Mouse (Mus musculus) C2C12 (cell line): ENCODE measurements around the gene Wipf2. TPM values are rescaled to one million over a fixed set of nuclear protein-coding genes. Genes with fewer than 3 reads are reported as not detected.
A peak's percentile ranks its signal among the peaks of the same experiment; 100 is the strongest.

Experiments used
- H3K27me3 ChIP-seq: one replicate; pipeline ENCODE4 v1.6.1; 2011; ENCODE audit not compliant: control insufficient read depth, insufficient read depth, insufficient read length
- H3K36me3 ChIP-seq: one replicate; pipeline ENCODE4 v1.6.1; 2011; ENCODE audit not compliant: control insufficient read depth, insufficient read depth
- H3K4me3 ChIP-seq: one replicate; pipeline ENCODE4 v1.5.1; 2011; ENCODE audit warnings: mild to moderate bottlenecking, control low read depth; ENCODE audit not compliant: poor library complexity, insufficient read depth, severe bottlenecking
- H3K79me2 ChIP-seq: one replicate; pipeline ENCODE4 v1.6.1; 2011; ENCODE audit not compliant: control insufficient read depth, insufficient read depth
- H3K79me3 ChIP-seq: one replicate; pipeline ENCODE4 v1.6.1; 2011; ENCODE audit warnings: low read depth, control low read depth
- H3ac ChIP-seq: one replicate; pipeline ENCODE3; 2011; ENCODE audit warnings: low read depth; ENCODE audit not compliant: control insufficient read depth, insufficient read length
- CEBPB ChIP-seq: IDR thresholded peaks from one replicate; pipeline ENCODE4 v1.6.1; 2011; ENCODE audit warnings: low read depth, mild to moderate bottlenecking, control low read depth, moderate library complexity
- CTCF ChIP-seq: IDR thresholded peaks from one replicate; pipeline ENCODE4 v1.5.1; 2011; ENCODE audit not compliant: control insufficient read depth, insufficient read depth, insufficient read length
- FOSL1 ChIP-seq: IDR thresholded peaks from one replicate; pipeline ENCODE4 v1.8.0; 2011; ENCODE audit warnings: mild to moderate bottlenecking, low read length; ENCODE audit not compliant: poor library complexity, insufficient read depth, severe bottlenecking
- MAX ChIP-seq: IDR thresholded peaks from one replicate; pipeline ENCODE4 v1.6.1; 2011; ENCODE audit warnings: mild to moderate bottlenecking, control low read depth
- MYOD1 ChIP-seq: IDR thresholded peaks from one replicate; pipeline ENCODE4 v1.6.1; 2011; ENCODE audit warnings: low read depth; ENCODE audit not compliant: control insufficient read depth, insufficient read length
- MYOG ChIP-seq: IDR thresholded peaks from one replicate; pipeline ENCODE4 v1.6.1; 2011; ENCODE audit not compliant: control insufficient read depth, insufficient read length; ENCODE audit errors: extremely low read depth
- USF1 ChIP-seq: IDR thresholded peaks from one replicate; pipeline ENCODE4 v1.6.1; 2011; ENCODE audit warnings: low read depth, mild to moderate bottlenecking, control low read depth, moderate library complexity
- polyA plus RNA-seq: library from polyadenylated mRNA; unstranded; fragments of >200 nt; fragmentation: generic; extraction: Trizol; gene quantifications from one replicate; pipeline ENCODE4 v1.2.1, GENCODE M21; 2012; ENCODE audit warnings: missing spikeins

Wipf2 gene
- polyA plus RNA-seq, 1 experiment = 4.5 TPM

DNA sequence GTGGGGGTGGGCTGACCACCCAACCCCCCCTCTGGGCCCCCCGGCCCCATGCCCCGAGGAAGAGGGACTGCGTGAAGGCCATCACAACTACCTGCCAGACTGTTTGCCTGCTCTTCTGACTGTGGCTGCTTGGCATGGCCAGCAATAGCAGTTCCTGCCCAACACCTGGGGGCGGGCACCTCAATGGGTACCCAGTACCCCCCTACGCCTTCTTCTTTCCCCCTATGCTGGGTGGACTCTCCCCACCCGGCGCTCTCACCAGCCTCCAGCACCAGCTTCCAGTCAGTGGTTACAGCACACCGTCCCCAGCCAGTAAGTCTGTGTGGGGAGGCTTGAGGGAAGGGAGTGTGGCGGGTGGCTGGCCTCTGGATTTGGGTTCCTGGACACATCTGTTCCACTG is 87.0 kb downstream of the Wipf2 start:
- Histone ChIP-seq H3K36me3 (peaks cover 29% of the 10 kb centered on the region), H3K27me3 (no peaks in the 10 kb centered on the region)

DNA sequence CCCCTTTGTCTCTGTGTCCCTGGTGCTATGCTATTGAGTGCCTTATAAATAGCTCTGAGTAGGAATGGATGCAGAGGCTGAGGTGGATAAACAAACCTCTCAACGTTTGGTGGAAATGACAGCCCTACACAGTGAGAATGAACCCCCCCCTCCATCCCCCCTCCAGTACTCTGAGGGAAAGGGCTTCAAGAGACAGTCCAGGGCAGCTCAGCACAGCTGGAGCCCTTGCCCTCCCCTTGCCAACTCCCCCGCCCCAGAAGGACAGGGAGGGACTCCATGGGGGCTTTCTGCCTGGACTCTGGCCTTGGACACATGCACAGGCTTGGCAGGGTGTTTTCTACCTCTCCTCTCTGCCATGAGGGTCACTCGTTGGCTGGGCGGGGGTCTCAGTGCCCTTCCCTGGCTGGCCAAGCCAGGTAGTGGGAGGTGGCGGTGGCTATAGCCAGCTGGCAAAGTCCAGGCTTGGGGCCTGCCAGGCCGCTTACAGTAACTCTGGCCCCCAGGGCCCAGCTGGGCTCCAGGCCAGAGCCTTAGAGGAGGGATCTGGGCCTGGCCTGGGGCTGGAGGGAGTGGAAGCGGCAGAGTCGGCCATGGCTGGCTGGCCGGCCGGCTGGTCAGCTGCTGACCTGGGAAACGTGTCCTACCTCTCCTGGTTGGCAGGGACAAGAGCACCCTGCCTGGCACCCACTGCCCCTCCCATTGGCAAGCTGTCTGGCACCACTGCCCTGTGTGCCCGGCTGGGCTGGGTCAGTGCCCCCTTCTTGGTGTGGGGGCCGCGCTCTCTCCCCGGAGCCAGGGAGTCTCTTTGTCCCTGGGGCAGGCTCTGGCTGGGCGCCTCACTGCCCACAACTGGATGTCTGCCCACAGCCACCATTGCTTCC is 87.8 kb downstream of the Wipf2 start:
- Histone ChIP-seq H3K79me3 (peaks cover 68% of the 10 kb centered on the region), H3K4me3 (no peak overlapping the region), H3K79me2 (peaks cover 100% of the 10 kb centered on the region), H3K36me3 (peaks cover 33% of the 10 kb centered on the region), H3K27me3 (no peaks in the 10 kb centered on the region), H3ac (peak overlapping the region; percentile 66)
- no peak for TF ChIP-seq USF1
- TF ChIP-seq MYOD1 = no peak
- no peak for TF ChIP-seq FOSL1
- no peak for TF ChIP-seq MAX
- TF ChIP-seq CTCF = no peak
- no peak for TF ChIP-seq MYOG
- no peak for TF ChIP-seq CEBPB

More for the DNA sequence above, 87.0 kb downstream of the Wipf2 start:
- H3K4me3 ChIP-seq = peak overlapping the region; percentile 6
- no peak overlapping the region for H3ac ChIP-seq
- peaks cover 100% of the 10 kb centered on the region for H3K79me2 ChIP-seq
- peaks cover 72% of the 10 kb centered on the region for H3K79me3 ChIP-seq
- no peak for TF ChIP-seq MYOG
- TF ChIP-seq CEBPB = no peak

DNA sequence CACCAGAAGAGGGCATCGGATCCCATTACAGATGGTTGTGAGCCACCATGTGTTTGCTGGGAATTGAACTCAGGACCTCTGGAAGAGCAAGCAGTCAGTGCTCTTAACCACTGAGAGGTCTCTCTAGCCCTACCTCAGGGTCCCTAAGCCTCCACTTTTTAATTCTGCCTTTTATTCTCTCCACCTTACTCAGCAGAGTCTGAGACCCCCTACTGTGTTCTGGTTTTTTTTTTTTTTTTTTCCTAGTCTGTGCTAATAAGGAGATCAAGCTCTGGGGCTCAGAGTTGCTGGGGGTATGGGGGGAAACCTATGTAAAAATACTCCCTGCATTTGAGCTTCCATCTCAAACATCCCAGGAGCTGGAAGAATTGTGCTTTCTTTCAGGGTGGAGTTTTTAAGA is 88.7 kb downstream of the Wipf2 start:
- no peak overlapping the region for H3ac ChIP-seq
- peaks cover 66% of the 10 kb centered on the region for H3K79me3 ChIP-seq
- TF ChIP-seq USF1 = no peak
- no peak for TF ChIP-seq MAX
- TF ChIP-seq CTCF = no peak
- TF ChIP-seq FOSL1 = no peak
- TF ChIP-seq MYOG = no peak
- TF ChIP-seq MYOD1 = no peak
- no peak overlapping the region for H3K4me3 ChIP-seq
- peaks cover 41% of the 10 kb centered on the region for H3K36me3 ChIP-seq
- H3K27me3 ChIP-seq = no peaks in the 10 kb centered on the region
- peaks cover 100% of the 10 kb centered on the region for H3K79me2 ChIP-seq

DNA sequence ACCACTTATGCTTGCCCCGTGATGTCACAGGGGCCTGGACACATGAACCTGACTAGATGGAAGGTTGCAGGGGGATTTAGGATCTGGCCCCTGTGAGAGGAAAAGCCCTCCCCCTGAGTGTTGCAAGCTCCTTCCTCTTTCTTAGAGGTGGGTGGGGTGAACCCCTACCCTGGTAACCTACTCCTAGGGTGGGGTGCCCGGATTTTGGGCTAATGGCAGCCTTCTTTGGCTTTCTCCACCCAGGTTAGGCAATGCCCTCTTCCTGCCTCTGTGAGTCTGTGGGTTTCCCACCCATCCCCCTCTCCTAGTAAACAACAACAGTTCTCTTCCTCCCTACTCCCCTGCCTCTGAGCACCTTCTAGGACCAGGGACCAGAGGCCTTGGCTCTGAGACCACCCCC is 89.3 kb downstream of the Wipf2 start:
- Histone ChIP-seq H3K4me3 (no peak overlapping the region), H3K79me2 (peaks cover 99% of the 10 kb centered on the region), H3ac (no peak overlapping the region), H3K27me3 (no peaks in the 10 kb centered on the region), H3K79me3 (peaks cover 64% of the 10 kb centered on the region), H3K36me3 (peaks cover 41% of the 10 kb centered on the region)
- TF ChIP-seq FOSL1 = no peak
- no peak for TF ChIP-seq MYOG
- no peak for TF ChIP-seq CTCF
- no peak for TF ChIP-seq USF1
- TF ChIP-seq MAX = no peak
- TF ChIP-seq CEBPB = no peak
- no peak for TF ChIP-seq MYOD1

DNA sequence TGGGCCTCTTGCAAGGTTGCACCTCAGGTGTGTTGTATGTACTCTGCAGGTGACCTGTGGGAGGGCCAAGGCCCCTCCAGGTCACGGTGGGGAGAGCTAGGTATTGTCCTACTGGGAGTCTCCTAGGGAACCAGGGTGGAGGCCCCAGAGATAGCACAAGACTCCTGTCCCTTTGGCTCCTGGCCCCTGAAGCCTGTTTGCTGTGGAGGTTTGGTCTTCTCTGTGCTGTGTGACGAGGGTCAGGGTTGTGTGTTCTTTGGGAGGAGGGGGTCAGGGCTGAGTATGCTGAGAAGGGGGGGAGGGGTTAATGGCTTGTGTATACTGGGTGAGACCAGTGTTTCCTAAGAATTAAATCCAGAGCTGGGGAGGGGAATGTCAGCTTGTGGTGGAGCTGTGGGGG is 89.9 kb downstream of the Wipf2 start:
- peaks cover 58% of the 10 kb centered on the region for H3K79me3 ChIP-seq
- peaks cover 43% of the 10 kb centered on the region for H3K36me3 ChIP-seq
- no peaks in the 10 kb centered on the region for H3K27me3 ChIP-seq
- no peak overlapping the region for H3ac ChIP-seq
- no peak for TF ChIP-seq MYOG
- no peak for TF ChIP-seq CEBPB
- no peak for TF ChIP-seq MAX
- TF ChIP-seq MYOD1 = no peak
- TF ChIP-seq FOSL1 = no peak
- no peak for TF ChIP-seq USF1
- no peak for TF ChIP-seq CTCF
- H3K4me3 ChIP-seq = no peak overlapping the region
- H3K79me2 ChIP-seq = peaks cover 99% of the 10 kb centered on the region

DNA sequence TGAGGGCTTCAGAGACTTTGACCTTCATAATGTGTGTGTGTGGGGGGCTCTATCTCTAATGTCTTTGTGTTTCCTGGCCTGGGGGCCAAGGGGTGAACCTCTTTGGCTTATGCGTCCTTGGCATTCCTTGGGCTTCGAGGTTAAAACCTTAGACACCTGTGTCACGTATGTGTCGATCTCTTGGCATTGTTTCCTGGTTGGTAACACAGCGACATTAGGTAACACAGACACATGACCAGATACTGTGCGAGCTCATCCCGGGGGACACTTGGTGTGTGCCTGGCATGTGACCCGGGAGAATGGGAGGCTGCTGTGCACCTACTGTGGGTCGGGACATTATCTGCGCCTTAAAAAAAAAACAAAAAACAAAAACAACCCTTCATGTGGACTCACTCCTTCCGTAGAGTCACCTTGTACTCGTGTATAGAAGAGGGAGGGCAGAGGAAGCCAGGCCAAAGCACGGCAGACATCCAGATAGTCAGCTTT is 90.4 kb downstream of the Wipf2 start:
- peaks cover 54% of the 10 kb centered on the region for H3K79me3 ChIP-seq
- H3K36me3 ChIP-seq = peaks cover 43% of the 10 kb centered on the region
- H3K79me2 ChIP-seq = peaks cover 99% of the 10 kb centered on the region
- H3K4me3 ChIP-seq = no peak overlapping the region
- no peak for TF ChIP-seq USF1
- TF ChIP-seq MAX = no peak
- no peak for TF ChIP-seq FOSL1
- no peak for TF ChIP-seq CTCF
- TF ChIP-seq MYOG = no peak
- no peak for TF ChIP-seq CEBPB
- no peaks in the 10 kb centered on the region for H3K27me3 ChIP-seq
- H3ac ChIP-seq = peak overlapping the region; percentile 7
